Mouse (Mus musculus) brain, embryonic 18.5 days (tissue): Measurements from ENCODE around the gene Rnls.
"Not testable (repeated sequence)": the region's sequence is repeated elsewhere in the genome, so short reads cannot be mapped to it uniquely, and the experiment has no call there.

Source experiments
- DNase-seq: peaks from one replicate; pipeline ENCODE4 v3.0.0-alpha.2; 2012; ENCODE audit warnings: low read depth, low spot score

Rnls gene

GRCm38 (mm10) chr19:33391651-33392382 lies at the start of gene Rnls:
TSS of gene Rnls (minus strand) at chr19:33392295.
- DNase-seq, result peak; percentile 75

- no peak for DNase-seq
Observed at GRCm38 (mm10) chr19:33429457-33429856, 37.4 kb upstream of the Rnls start.

- DNase-seq, result not testable (repeated sequence)
Observed at GRCm38 (mm10) chr19:33419368-33419767, 27.3 kb upstream of the Rnls start.

- no peak for DNase-seq
Observed at GRCm38 (mm10) chr19:33380825-33381224, 11.3 kb downstream of the Rnls start.

GRCm38 (mm10) chr19:33380386-33380785 lies 11.7 kb downstream of the Rnls start:
- DNase-seq, result peak; percentile 51

GRCm38 (mm10) chr19:33368808-33369207 lies 23.3 kb downstream of the Rnls start:
- DNase-seq, result no peak

GRCm38 (mm10) chr19:33366661-33367060 lies 25.4 kb downstream of the Rnls start:
- DNase-seq, result peak; percentile 45

GRCm38 (mm10) chr19:33357019-33357418 lies 35.1 kb downstream of the Rnls start:
- no peak for DNase-seq

- DNase-seq, result no peak
Observed at GRCm38 (mm10) chr19:33340119-33340518, 52.0 kb downstream of the Rnls start.

- DNase-seq, result no peak
Observed at GRCm38 (mm10) chr19:33326706-33327641, 65.1 kb downstream of the Rnls start.

- DNase-seq, result no peak
Observed at GRCm38 (mm10) chr19:33318785-33319184, 73.3 kb downstream of the Rnls start.

- no peak for DNase-seq
Observed at GRCm38 (mm10) chr19:33317130-33317529, 75.0 kb downstream of the Rnls start.

GRCm38 (mm10) chr19:33299726-33300292 lies 92.3 kb downstream of the Rnls start:
- no peak for DNase-seq

GRCm38 (mm10) chr19:33296338-33296737 lies 95.8 kb downstream of the Rnls start:
- DNase-seq, result no peak

GRCm38 (mm10) chr19:33282985-33283384 lies 109.1 kb downstream of the Rnls start:
- no peak for DNase-seq

GRCm38 (mm10) chr19:33276421-33276820 lies 115.7 kb downstream of the Rnls start:
- no peak for DNase-seq

GRCm38 (mm10) chr19:33273676-33274075 lies 118.4 kb downstream of the Rnls start:
- no peak for DNase-seq

GRCm38 (mm10) chr19:33271571-33271970 lies 120.5 kb downstream of the Rnls start:
- DNase-seq, result no peak

GRCm38 (mm10) chr19:33270231-33270630 lies 121.9 kb downstream of the Rnls start:
- no peak for DNase-seq

GRCm38 (mm10) chr19:33268044-33268443 lies 124.1 kb downstream of the Rnls start:
- DNase-seq, result no peak

- no peak for DNase-seq
Observed at GRCm38 (mm10) chr19:33265245-33265644, 126.8 kb downstream of the Rnls start.
